12 mouse cellular contexts compared by ENCODE assay signal in the genomic region with DNA sequence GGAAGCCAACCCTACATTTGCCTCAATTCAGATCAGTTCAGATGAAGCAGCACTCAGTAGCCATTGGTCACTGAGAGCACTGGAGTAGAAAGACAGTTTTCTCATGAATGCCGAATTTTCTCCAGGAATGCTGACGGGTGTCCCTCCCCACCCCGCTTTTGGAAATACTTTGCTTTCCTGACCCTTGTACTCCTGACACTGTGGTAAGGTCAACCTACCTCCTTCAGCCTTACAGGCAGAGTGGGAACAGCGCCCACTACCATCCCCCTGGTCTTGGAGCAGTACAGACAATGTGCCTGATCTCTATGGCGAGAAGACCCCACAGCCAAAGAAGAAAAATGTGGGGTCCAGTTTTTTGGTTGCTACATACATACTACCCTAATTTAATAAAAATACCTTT.
"Had no signal": no experiment of that assay in that cellular context is flagged by ENCODE, and none has a peak within 500 bp of the region (broad histone marks: within the 10 kb centered on the region; RNA-seq: fewer than 3 reads in every experiment).

No protein-coding gene starts in this region.

- H3K4me1 ChIP-seq: heart, embryonic 10.5 days; heart, embryonic 12.5 days; hindbrain, embryonic 13.5 days; hindbrain, embryonic 15.5 days; limb, embryonic 13.5 days; limb, embryonic 15.5 days; liver, embryonic 13.5 days had no signal

- DNase-seq: layer of hippocampus, adult 9-11 months; layer of hippocampus, postnatal 36 days; liver, embryonic 13.5 days had no signal

- H3K27me3 ChIP-seq: heart, embryonic 12.5 days; hindbrain, embryonic 13.5 days; hindbrain, embryonic 15.5 days; limb, embryonic 13.5 days; limb, embryonic 15.5 days; liver, embryonic 13.5 days had no signal

- H3K9ac ChIP-seq: forebrain, postnatal 0 days; heart, embryonic 12.5 days; hindbrain, embryonic 13.5 days; hindbrain, embryonic 15.5 days; limb, embryonic 13.5 days; limb, embryonic 15.5 days; liver, embryonic 13.5 days had no signal

- H3K4me2 ChIP-seq: heart, embryonic 12.5 days; hindbrain, embryonic 13.5 days; hindbrain, embryonic 15.5 days; limb, embryonic 13.5 days; limb, embryonic 15.5 days; liver, embryonic 11.5 days; liver, embryonic 13.5 days had no signal

- H3K9me3 ChIP-seq: heart, embryonic 10.5 days; heart, embryonic 12.5 days; hindbrain, embryonic 13.5 days; hindbrain, embryonic 15.5 days; limb, embryonic 13.5 days; limb, embryonic 15.5 days; liver, embryonic 13.5 days had no signal

- H3K4me3 ChIP-seq: heart, embryonic 10.5 days; heart, embryonic 12.5 days; hindbrain, embryonic 13.5 days; hindbrain, embryonic 15.5 days; limb, embryonic 13.5 days; limb, embryonic 15.5 days; liver, embryonic 13.5 days had no signal

- H3K27ac ChIP-seq: heart, embryonic 10.5 days; hindbrain, embryonic 13.5 days; hindbrain, embryonic 15.5 days; hindbrain, postnatal 0 days; limb, embryonic 13.5 days; limb, embryonic 15.5 days; liver, embryonic 13.5 days had no signal
